Mouse (Mus musculus) fat pad, adult 2 months (tissue): Measurements from ENCODE around the gene Rad51b.

Experiments
- DNase-seq: peaks from one replicate; pipeline ENCODE4 v3.0.0-alpha.2; 2011; ENCODE audit warnings: low read depth, low spot score; ENCODE audit errors: extremely low read depth

Rad51b gene

GRCm38 (mm10) chr12:79478816-79479215 lies 181.7 kb downstream of the Rad51b start:
- DNase-seq = no peak

GRCm38 (mm10) chr12:79485501-79485900 lies 188.4 kb downstream of the Rad51b start:
- no peak for DNase-seq

GRCm38 (mm10) chr12:79488590-79489242 lies 191.6 kb downstream of the Rad51b start:
- DNase-seq = no peak

- DNase-seq = no peak
Measured at GRCm38 (mm10) chr12:79490626-79491025, 193.5 kb downstream of the Rad51b start.

GRCm38 (mm10) chr12:79492175-79492574 lies 195.1 kb downstream of the Rad51b start:
- DNase-seq = no peak

GRCm38 (mm10) chr12:79492613-79493012 lies 195.5 kb downstream of the Rad51b start:
- no peak for DNase-seq

GRCm38 (mm10) chr12:79493481-79493880 lies 196.4 kb downstream of the Rad51b start:
- DNase-seq = no peak

- no peak for DNase-seq
Measured at GRCm38 (mm10) chr12:79498326-79498725, 201.2 kb downstream of the Rad51b start.

- no peak for DNase-seq
Measured at GRCm38 (mm10) chr12:79499809-79500208, 202.7 kb downstream of the Rad51b start.

- no peak for DNase-seq
Measured at GRCm38 (mm10) chr12:79501877-79502276, 204.8 kb downstream of the Rad51b start.

- DNase-seq = no peak
Measured at GRCm38 (mm10) chr12:79502862-79503581, 205.9 kb downstream of the Rad51b start.

GRCm38 (mm10) chr12:79503582-79504515 lies 206.8 kb downstream of the Rad51b start:
- no peak for DNase-seq

GRCm38 (mm10) chr12:79504641-79505040 lies 207.6 kb downstream of the Rad51b start:
- no peak for DNase-seq

- no peak for DNase-seq
Measured at GRCm38 (mm10) chr12:79506421-79506820, 209.3 kb downstream of the Rad51b start.

- DNase-seq = peak; percentile 62
Measured at GRCm38 (mm10) chr12:79507141-79507681, 210.1 kb downstream of the Rad51b start.

- peak; percentile 56 for DNase-seq
Measured at GRCm38 (mm10) chr12:79511454-79512204, 214.5 kb downstream of the Rad51b start.

- DNase-seq = no peak
Measured at GRCm38 (mm10) chr12:79512205-79512886, 215.3 kb downstream of the Rad51b start.

GRCm38 (mm10) chr12:79512982-79513681 lies 216.1 kb downstream of the Rad51b start:
- DNase-seq = no peak

GRCm38 (mm10) chr12:79514680-79515079 lies 217.6 kb downstream of the Rad51b start:
- DNase-seq = no peak
